Mouse (Mus musculus) liver, embryonic 14.5 days (tissue): ENCODE results near the gene Slit1.

Experiments
- CTCF ChIP-seq: IDR thresholded peaks from 2 replicates; pipeline ENCODE4 v1.5.1; 2016; ENCODE audit warnings: antibody characterized with exemption, low read depth, control low read depth
- EP300 ChIP-seq: IDR thresholded peaks from 2 replicates; pipeline ENCODE4 v1.6.1; 2016; ENCODE audit warnings: antibody characterized with exemption, low read depth

DNA sequence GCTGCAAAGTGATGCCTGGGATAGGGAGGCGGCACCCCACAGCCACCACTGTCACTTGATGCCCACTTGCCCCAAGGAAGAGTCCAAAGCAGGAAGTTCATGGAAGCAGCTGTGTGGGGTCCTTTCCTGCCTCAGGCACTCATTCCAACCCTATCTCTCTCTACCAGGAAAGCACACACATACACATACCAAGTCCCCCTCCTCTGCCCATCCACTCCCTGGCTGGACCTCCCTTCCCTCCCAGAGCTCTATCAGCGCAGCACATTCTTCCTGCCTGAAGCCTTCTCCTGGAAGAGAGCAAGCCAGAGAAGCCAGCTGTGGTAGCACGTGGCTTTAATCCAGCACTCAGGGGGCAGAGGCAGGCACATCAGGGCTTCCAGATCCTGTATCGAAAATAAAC lies 65.9 kb downstream of the Slit1 start:
- TF ChIP-seq CTCF (no peak), EP300 (no peak)
